Mouse (Mus musculus): Measurements from ENCODE around the gene Etnk1. TPM values are rescaled to one million over a fixed set of nuclear protein-coding genes. Genes with fewer than 3 reads are reported as not detected.

The Etnk1 gene
- polyA plus RNA-seq, 1 experiment from 2014 or later, result 42.2 TPM

DNA sequence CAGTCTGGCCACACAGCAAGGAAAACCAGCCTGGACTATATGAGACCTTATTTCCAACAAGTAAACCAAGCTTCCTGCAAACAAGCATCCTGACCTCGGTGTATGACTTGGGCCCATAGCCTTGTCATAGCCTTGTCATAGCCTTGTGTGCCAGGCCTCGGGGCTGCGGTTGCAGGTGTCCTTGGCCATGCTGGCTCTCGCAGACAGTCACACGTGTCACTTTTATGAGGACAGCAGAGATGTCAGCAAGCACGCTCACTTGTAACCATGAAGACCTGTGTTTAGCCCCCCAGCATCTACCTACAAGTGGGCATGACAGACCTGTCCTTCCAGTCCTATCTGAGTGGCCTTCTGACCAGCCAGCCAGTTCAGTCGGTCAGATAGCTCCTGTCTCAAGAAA is 31.4 kb downstream of the Etnk1 start:
- no peak for DNase-seq (ENCODE audit: low read depth, low spot score)
- no peak for ATAC-seq
- in situ Hi-C loops (cut with MboI; ENCODE audit: low pct_unique_long_range_greater_than_20kb), result loop anchor here (25.0 kb wide), 1 partner anchor 411 kb away; no protein-coding TSS in a partner anchor
- H3K27me3 ChIP-seq, result no peaks in the 10 kb centered on the region
- no peak for TF ChIP-seq CTCF (IDR thresholded peaks at IDR 0.05)
- POLR2A ChIA-PET, result interaction anchor here (0.6 to 0.7 kb wide), 2 partner anchors 809 to 1643 kb away, joined by 3 to 5 read pairs; no protein-coding TSS in a partner anchor
- CTCF ChIA-PET, result interaction anchor here (0.8 to 1.5 kb wide), 2 partner anchors 14 to 27 kb away, joined by 3 to 5 read pairs; no protein-coding TSS in a partner anchor

DNA sequence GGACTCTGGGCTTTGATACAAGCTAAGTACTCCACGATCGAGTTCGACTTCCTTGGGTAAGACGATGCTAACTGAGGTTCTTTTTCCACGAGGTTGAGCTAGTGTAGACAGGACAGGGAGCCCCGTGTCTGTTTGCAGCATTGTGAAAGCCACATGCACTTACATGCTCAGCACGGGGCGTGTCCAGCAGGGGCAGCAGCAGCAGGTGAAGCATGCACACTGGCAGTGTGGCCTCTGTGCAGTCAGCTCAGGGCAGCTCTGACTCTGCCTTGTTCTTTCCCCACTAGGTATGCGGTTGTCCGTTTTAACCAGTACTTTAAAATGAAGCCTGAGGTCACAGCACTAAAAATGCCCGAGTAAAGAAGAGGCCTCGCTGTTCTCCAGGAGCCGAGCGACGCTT is 36.1 kb downstream of the Etnk1 start:
- POLR2A ChIA-PET, result no interaction called here
- DNase-seq (ENCODE audit: low read depth, low spot score) (no peak), ATAC-seq (no peak)
- H3K27me3 ChIP-seq, result no peaks in the 10 kb centered on the region
- no peak for TF ChIP-seq CTCF (IDR thresholded peaks at IDR 0.05)
- in situ Hi-C loops (cut with MboI; ENCODE audit: low pct_unique_long_range_greater_than_20kb), result no loop called here
- CTCF ChIA-PET, result interaction anchor here (1.1 to 1.7 kb wide), 2 partner anchors 10 to 15 kb away, joined by 3 to 4 read pairs; no protein-coding TSS in a partner anchor

DNA sequence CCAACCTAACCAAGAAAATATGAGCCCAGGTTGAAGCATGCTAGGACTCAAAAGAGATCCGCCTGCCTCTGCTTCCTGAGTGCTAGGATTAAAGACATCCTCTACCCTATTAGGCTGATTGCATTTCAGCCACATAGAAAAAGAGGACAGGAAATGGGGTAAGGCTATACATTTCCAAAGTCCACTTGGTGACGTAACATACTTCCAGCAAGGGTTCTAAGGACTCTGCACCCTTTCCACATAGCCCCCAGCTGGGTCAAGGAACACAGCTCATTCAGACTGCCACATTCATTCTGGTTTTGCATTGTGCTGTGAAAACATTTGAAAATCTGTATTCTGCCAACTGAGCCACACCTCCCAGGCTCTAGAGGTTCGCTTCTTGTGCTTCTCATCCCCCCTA is 41.9 kb downstream of the Etnk1 start:
- ChIA-PET POLR2A (no interaction called here), CTCF (no interaction called here)
- TF ChIP-seq CTCF (IDR thresholded peaks at IDR 0.05), result no peak
- H3K27me3 ChIP-seq, result no peaks in the 10 kb centered on the region
- no peak for DNase-seq (ENCODE audit: low read depth, low spot score)
- in situ Hi-C loops (cut with MboI; ENCODE audit: low pct_unique_long_range_greater_than_20kb), result no loop called here
- ATAC-seq, result no peak

DNA sequence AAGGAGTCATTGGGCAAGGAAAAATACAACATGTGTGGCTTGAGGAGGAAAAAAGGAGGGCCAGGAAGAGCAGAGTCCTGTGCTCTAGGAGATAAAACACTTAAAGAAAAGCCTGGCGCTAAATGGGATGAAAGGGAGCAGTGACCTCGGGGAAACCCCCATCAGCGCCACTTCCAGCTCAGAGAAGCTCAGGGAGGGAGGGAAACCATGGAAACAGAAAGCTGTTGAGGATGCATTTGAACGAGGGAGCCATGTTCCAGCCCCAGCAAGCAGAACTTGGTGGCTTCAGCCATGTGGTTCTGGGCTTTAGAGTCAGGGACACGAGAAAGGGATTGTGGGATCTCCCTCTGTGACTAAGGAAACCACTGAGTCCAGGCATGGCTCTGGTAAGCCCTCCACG is 45.7 kb downstream of the Etnk1 start:
- ChIA-PET POLR2A (no interaction called here), CTCF (no interaction called here)
- no peaks in the 10 kb centered on the region for H3K27me3 ChIP-seq
- TF ChIP-seq CTCF (IDR thresholded peaks at IDR 0.05), result no peak
- no peak for ATAC-seq
- no peak for DNase-seq (ENCODE audit: low read depth, low spot score)
- in situ Hi-C loops (cut with MboI; ENCODE audit: low pct_unique_long_range_greater_than_20kb), result no loop called here

DNA sequence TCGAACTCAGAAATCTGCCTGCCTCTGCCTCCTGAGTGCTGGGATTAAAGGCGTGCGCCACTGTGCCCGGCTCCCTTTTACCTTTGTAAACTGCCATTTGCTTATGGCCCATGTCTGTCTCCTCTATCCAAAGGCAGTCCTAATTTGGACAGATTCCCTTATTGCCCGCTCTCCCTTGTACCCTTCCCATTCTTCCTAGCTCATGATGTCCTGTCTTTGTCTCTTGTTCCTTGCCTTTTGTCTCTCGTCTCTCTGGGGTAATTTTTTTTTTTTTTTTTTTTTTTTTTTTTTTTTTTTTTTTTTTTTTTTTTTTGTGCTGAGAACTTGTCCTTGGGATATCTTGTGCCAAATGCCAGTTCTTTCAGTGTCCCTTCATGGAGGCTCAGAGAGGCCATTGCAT is 46.4 kb downstream of the Etnk1 start:
- ChIA-PET CTCF (no interaction called here), POLR2A (no interaction called here)
- no peaks in the 10 kb centered on the region for H3K27me3 ChIP-seq
- no peak for DNase-seq (ENCODE audit: low read depth, low spot score)
- no peak for TF ChIP-seq CTCF (IDR thresholded peaks at IDR 0.05)
- in situ Hi-C loops (cut with MboI; ENCODE audit: low pct_unique_long_range_greater_than_20kb), result no loop called here
- no peak for ATAC-seq

DNA sequence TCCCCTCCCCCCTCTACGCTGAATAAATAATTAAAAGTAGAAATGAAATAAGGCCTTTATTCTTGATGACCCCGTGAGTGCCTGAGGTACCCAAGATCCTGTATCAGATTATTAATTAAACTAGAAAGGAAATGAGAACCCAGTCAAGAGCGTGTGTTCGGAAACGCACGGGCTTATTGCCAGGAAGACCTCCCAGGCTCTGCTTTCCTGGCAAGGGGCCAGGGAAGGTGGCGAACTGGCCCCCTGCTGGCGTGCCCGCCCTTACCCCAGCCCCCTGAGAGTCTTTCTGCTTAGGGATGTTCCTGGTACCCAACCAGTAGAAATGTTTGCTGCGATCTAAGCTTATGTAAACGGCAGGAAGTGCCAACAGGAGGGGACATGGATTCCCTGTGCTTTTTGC is 49.2 kb downstream of the Etnk1 start:
- POLR2A ChIA-PET, result no interaction called here
- CTCF ChIA-PET, result no interaction called here
- ATAC-seq, result no peak
- in situ Hi-C loops (cut with MboI; ENCODE audit: low pct_unique_long_range_greater_than_20kb), result no loop called here
- DNase-seq (ENCODE audit: low read depth, low spot score), result no peak
- no peaks in the 10 kb centered on the region for H3K27me3 ChIP-seq
- no peak for TF ChIP-seq CTCF (IDR thresholded peaks at IDR 0.05)

DNA sequence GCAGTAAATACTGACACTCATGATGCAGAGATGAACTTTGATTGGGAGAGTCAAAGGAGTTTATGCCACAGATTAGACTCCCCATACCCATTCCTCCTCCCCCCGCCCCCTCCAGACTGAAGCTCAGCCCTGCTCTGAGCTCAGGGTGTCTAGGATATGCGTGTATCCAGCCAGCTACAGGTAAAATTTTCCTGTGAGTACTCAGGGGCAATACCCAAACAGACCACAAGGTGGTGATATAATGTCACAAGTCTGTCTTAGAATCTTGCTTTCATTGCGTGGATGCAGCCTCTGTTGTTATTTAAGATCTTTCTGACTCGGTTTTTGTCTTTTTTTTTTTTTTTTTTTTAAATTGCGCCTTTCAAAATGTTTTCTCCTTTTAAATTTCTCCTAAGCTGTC is 52.3 kb downstream of the Etnk1 start:
- peak; percentile 61 for TF ChIP-seq CTCF (IDR thresholded peaks at IDR 0.05)
- ChIA-PET POLR2A (no interaction called here), CTCF (interaction anchor here (0.9 to 2.1 kb wide), 7 partner anchors 9 to 72 kb away, joined by 3 to 8 read pairs (median 4); no protein-coding TSS in a partner anchor)
- in situ Hi-C loops (cut with MboI; ENCODE audit: low pct_unique_long_range_greater_than_20kb), result no loop called here
- H3K27me3 ChIP-seq, result no peaks in the 10 kb centered on the region
- ATAC-seq (peak; percentile 65), DNase-seq (ENCODE audit: low read depth, low spot score) (peak; percentile 19)

DNA sequence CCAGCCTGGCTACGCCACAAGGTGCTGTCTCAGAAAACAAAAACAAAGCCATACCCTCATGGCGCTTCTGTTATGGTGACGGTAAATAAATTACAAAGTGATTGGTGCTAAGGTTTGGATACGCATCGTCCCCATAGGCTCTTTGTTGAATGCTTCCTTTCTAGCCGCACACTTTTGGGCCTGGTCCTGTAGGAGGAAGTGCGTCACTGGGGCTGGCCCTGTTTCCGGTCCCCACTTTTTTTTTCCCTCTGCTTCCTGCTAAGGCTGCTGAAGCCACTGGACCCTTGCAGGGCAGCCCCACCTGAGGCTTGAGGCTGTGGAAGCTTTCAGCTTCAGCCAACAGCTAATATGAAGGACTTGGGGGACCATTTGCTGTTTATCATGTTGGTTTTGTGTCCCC is 54.2 kb downstream of the Etnk1 start:
- in situ Hi-C loops (cut with MboI; ENCODE audit: low pct_unique_long_range_greater_than_20kb), result no loop called here
- ChIA-PET CTCF (no interaction called here), POLR2A (no interaction called here)
- no peak for TF ChIP-seq CTCF (IDR thresholded peaks at IDR 0.05)
- DNase-seq (ENCODE audit: low read depth, low spot score), result no peak
- ATAC-seq, result no peak
- H3K27me3 ChIP-seq, result no peaks in the 10 kb centered on the region

DNA sequence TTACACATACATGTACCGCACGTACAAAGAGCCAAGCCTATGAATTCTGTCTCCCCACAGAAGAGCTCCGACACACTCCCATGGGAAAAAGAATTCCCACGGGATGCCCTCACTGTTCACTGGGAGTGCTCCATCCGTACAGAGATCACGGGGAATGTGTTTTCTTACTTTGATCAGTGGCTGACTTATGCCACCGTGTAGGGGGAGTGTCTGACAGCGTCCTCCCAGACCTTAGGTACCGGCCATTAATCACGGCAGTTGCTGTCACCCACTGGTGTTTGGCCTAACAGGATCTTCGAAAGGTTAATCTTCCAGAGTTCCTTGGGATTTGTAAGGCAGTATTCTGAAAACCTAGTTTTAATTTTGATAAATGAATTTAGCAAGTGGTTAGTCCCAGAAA is 57.0 kb downstream of the Etnk1 start:
- DNase-seq (ENCODE audit: low read depth, low spot score) (no peak), ATAC-seq (no peak)
- in situ Hi-C loops (cut with MboI; ENCODE audit: low pct_unique_long_range_greater_than_20kb), result no loop called here
- TF ChIP-seq CTCF (IDR thresholded peaks at IDR 0.05), result no peak
- POLR2A ChIA-PET, result no interaction called here
- CTCF ChIA-PET, result no interaction called here
- H3K27me3 ChIP-seq, result no peaks in the 10 kb centered on the region

DNA sequence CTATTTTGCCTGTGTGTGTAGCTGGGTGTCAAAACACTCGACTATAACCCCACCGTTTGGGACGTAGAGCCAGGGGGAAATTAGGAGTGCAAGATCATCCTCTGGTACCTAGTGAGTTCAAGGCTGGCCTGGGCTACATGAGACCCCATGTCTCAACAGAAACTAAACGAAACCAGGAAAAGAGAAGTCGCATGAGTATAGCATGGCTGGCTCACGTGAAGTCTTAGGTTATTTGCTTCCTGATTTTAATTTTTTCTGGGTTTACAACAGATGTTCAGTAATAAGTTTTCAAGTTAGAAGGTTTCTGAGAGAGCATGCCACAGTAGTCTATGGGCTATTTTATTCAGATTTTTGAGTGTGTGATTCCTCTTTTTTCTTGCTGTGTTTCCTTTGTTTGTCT is 57.9 kb downstream of the Etnk1 start:
- ChIA-PET POLR2A (no interaction called here), CTCF (no interaction called here)
- in situ Hi-C loops (cut with MboI; ENCODE audit: low pct_unique_long_range_greater_than_20kb), result no loop called here
- no peaks in the 10 kb centered on the region for H3K27me3 ChIP-seq
- no peak for ATAC-seq
- DNase-seq (ENCODE audit: low read depth, low spot score), result no peak
- TF ChIP-seq CTCF (IDR thresholded peaks at IDR 0.05), result no peak

DNA sequence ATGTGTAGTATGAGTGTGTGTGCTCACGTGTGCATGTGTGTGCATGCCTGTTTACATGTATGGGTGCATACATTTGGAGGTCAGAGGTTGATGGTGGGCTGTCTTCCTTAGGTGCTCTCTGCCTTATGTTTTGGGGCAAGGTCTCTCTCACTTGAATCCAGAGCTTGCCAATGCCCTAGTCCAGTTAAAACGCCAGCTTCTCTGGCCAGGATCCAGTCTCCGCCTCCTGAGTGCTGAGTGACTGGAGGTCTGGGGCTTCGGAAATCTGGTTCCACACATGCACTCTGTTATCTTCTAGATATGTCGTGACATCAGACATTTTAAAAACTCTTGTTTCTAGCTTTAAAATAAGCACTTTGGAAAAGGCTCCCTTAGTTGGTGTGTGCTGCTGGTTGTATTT is 61.7 kb downstream of the Etnk1 start:
- POLR2A ChIA-PET, result no interaction called here
- in situ Hi-C loops (cut with MboI; ENCODE audit: low pct_unique_long_range_greater_than_20kb), result no loop called here
- TF ChIP-seq CTCF (IDR thresholded peaks at IDR 0.05), result no peak
- no peaks in the 10 kb centered on the region for H3K27me3 ChIP-seq
- DNase-seq (ENCODE audit: low read depth, low spot score), result no peak
- ATAC-seq, result no peak
- CTCF ChIA-PET, result interaction anchor here (2.0 kb wide), 1 partner anchor 10 kb away, joined by 8 read pairs; no protein-coding TSS in a partner anchor

DNA sequence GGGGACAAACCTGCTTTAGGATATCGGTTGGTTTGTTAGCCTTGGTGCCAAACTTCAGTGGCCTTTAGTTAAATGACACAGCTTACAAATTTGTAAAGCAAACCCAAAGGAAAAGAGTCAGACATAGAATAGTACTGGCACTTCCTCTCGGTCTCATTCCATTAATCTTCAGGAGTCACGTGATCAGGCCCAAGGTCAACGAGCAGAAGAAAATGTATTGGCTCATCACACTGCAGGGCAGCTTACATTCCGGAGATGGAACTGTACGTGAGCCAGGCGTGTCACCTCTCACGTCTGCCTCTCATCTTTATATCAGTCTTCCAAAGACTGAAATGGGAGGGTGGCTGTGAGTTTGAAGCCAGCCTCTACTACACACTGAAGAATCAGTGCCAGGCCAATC is 62.9 kb downstream of the Etnk1 start:
- DNase-seq (ENCODE audit: low read depth, low spot score) (no peak), ATAC-seq (no peak)
- no peaks in the 10 kb centered on the region for H3K27me3 ChIP-seq
- ChIA-PET CTCF (interaction anchor here (1.6 to 2.0 kb wide), 2 partner anchors 11 to 1767 kb away, joined by 3 to 8 read pairs; no protein-coding TSS in a partner anchor), POLR2A (no interaction called here)
- no peak for TF ChIP-seq CTCF (IDR thresholded peaks at IDR 0.05)
- in situ Hi-C loops (cut with MboI; ENCODE audit: low pct_unique_long_range_greater_than_20kb), result no loop called here
